Mouse (Mus musculus) left cerebral cortex, adult 18-20 months (tissue): Measurements from ENCODE around the gene Bmp5. TPM values are rescaled to one million over a fixed set of nuclear protein-coding genes. Genes with fewer than 3 reads are reported as not detected.

Source experiments
- microRNA-seq, 2 experiments: library from miRNA; unstranded; fragments of <30 nt; microRNA quantifications; one replicate each; pipeline ENCODE4 v1.2.0; 2021
- total RNA-seq, 2 experiments: library from RNA; stranded (reverse); gene quantifications; 2 replicates each; pipeline ENCODE4 v1.2.3; 2021

The Bmp5 gene
- total RNA-seq, 2 experiments from 2014 or later: 1.7 to 1.9 TPM

Small RNA genes within 50 kb of the gene (microRNA-seq; reads per million reads assigned to microRNA genes)
- gene Gm44355: 0 reads per million in 2 experiments

Other genes with a start within 250 kb of the Bmp5 start
- gene Tmod3, start 215.7 kb upstream of the Bmp5 start, total RNA-seq: 10 to 100 TPM; 43.1 to 54.8 TPM
- gene Tmod2, start 164.0 kb upstream of the Bmp5 start, total RNA-seq: 100 to 1,000 TPM; 333 to 352 TPM
- gene Lysmd2, start 149.6 kb upstream of the Bmp5 start, total RNA-seq: 10 to 100 TPM; 67.1 to 67.7 TPM
- gene Scg3, start 91.3 kb upstream of the Bmp5 start, total RNA-seq: 100 to 1,000 TPM; 255 to 265 TPM
- gene Hmgcll1, start 239.5 kb downstream of the Bmp5 start, total RNA-seq: 10 to 100 TPM; 16.4 to 16.9 TPM